Mouse (Mus musculus) stomach, embryonic 15.5 days (tissue): ENCODE measurements around the gene Stim1. TPM values are rescaled to one million over a fixed set of nuclear protein-coding genes. Genes with fewer than 3 reads are reported as not detected.

ENCODE experiments used
- ATAC-seq: fragments of 200-750 bp; cut with Nextera tagmentation; 2 replicates; pipeline ENCODE4 v1.8.0; 2017; ENCODE audit warnings: low read depth, moderate number of reproducible peaks, moderate TSS enrichment; ENCODE audit not compliant: insufficient read depth, low FRiP score
- H3K27ac ChIP-seq: fragments of 300-500 bp; sonication (generic); 2 replicates; pipeline ENCODE4 v1.5.1; 2015; ENCODE audit warnings: mild to moderate bottlenecking, inconsistent platforms
- H3K27me3 ChIP-seq: fragments of 300-500 bp; sonication (generic); replicated peaks from 2 replicates; pipeline ENCODE4 v1.6.1; 2015; ENCODE audit warnings: inconsistent platforms
- H3K36me3 ChIP-seq: fragments of 300-500 bp; sonication (generic); 2 replicates; pipeline ENCODE4 v1.6.1; 2015; ENCODE audit warnings: inconsistent platforms
- H3K4me1 ChIP-seq: fragments of 300-500 bp; sonication (generic); 2 replicates; pipeline ENCODE4 v1.6.1; 2015; ENCODE audit warnings: inconsistent platforms
- H3K4me2 ChIP-seq: fragments of 300-500 bp; sonication (generic); 2 replicates; pipeline ENCODE4 v1.6.1; 2015; ENCODE audit warnings: mild to moderate bottlenecking, inconsistent platforms
- H3K4me3 ChIP-seq: fragments of 300-500 bp; sonication (generic); replicated peaks from 2 replicates; pipeline ENCODE4 v1.5.1; 2015; ENCODE audit warnings: inconsistent platforms
- H3K9ac ChIP-seq: fragments of 300-500 bp; sonication (generic); 2 replicates; pipeline ENCODE4 v1.6.1; 2015; ENCODE audit warnings: inconsistent platforms
- H3K9me3 ChIP-seq: fragments of 300-500 bp; sonication (generic); 2 replicates; pipeline ENCODE4 v1.6.1; 2016; ENCODE audit warnings: inconsistent platforms
- WGBS: fragments of 180-500 bp; shearing (Covaris S2); methylation state at CpG from one replicate; pipeline ENCODE4 v1.1.7; 2015; 5-methylcytosine and 5-hydroxymethylcytosine counted together
- polyA plus RNA-seq: library from polyadenylated mRNA; unstranded; fragments of >200 nt; fragmentation: Nextera tagmentation; extraction: Ambion mirVana; gene quantifications from 2 replicates; pipeline ENCODE4 v1.2.1, GENCODE M21; 2015

Gene Stim1
- polyA plus RNA-seq, 1 experiment from 2014 or later = 26.5 TPM

GRCm38 (mm10) chr7:102312840-102313534 lies 45.4 kb downstream of the Stim1 start:
- no peaks in the 10 kb centered on the region for H3K27me3 ChIP-seq
- H3K9me3 ChIP-seq = no peaks in the 10 kb centered on the region
- no peak overlapping the region for H3K4me3 ChIP-seq
- H3K27ac ChIP-seq = no peak overlapping the region
- H3K9ac ChIP-seq = no peak overlapping the region
- no peaks in the 10 kb centered on the region for H3K4me1 ChIP-seq
- no peaks in the 10 kb centered on the region for H3K36me3 ChIP-seq
- 66% methylated on average over 4 of the region's 4 CpGs for WGBS
- ATAC-seq = no peak
- no peak overlapping the region for H3K4me2 ChIP-seq

GRCm38 (mm10) chr7:102313535-102313863 lies 45.9 kb downstream of the Stim1 start:
- Histone ChIP-seq H3K36me3 (no peaks in the 10 kb centered on the region), H3K27ac (no peak overlapping the region), H3K27me3 (no peaks in the 10 kb centered on the region), H3K9ac (no peak overlapping the region), H3K9me3 (no peaks in the 10 kb centered on the region), H3K4me1 (no peaks in the 10 kb centered on the region), H3K4me3 (no peak overlapping the region), H3K4me2 (no peak overlapping the region)
- no peak for ATAC-seq
- WGBS = 61% methylated on average over 2 of the region's 2 CpGs

GRCm38 (mm10) chr7:102314107-102314506 lies 46.5 kb downstream of the Stim1 start:
- Histone ChIP-seq H3K9me3 (no peaks in the 10 kb centered on the region), H3K27me3 (no peaks in the 10 kb centered on the region), H3K36me3 (no peaks in the 10 kb centered on the region), H3K9ac (no peak overlapping the region), H3K4me3 (no peak overlapping the region), H3K27ac (no peak overlapping the region), H3K4me1 (no peaks in the 10 kb centered on the region), H3K4me2 (no peak overlapping the region)
- 56% methylated on average over 1 of the region's 1 CpGs for WGBS
- ATAC-seq = no peak

- no peaks in the 10 kb centered on the region for H3K9me3 ChIP-seq
- H3K4me2 ChIP-seq = no peak overlapping the region
- no peak overlapping the region for H3K9ac ChIP-seq
- no peak for ATAC-seq
- no peak overlapping the region for H3K4me3 ChIP-seq
- no peaks in the 10 kb centered on the region for H3K4me1 ChIP-seq
- H3K36me3 ChIP-seq = no peaks in the 10 kb centered on the region
- H3K27me3 ChIP-seq = no peaks in the 10 kb centered on the region
- H3K27ac ChIP-seq = no peak overlapping the region
These were observed 47.3 kb downstream of the Stim1 start for GRCm38 (mm10) chr7:102314908-102315307.

GRCm38 (mm10) chr7:102315435-102315834 lies 47.8 kb downstream of the Stim1 start:
- Histone ChIP-seq H3K9ac (no peak overlapping the region), H3K9me3 (no peaks in the 10 kb centered on the region), H3K4me1 (no peaks in the 10 kb centered on the region), H3K36me3 (no peaks in the 10 kb centered on the region), H3K4me3 (no peak overlapping the region), H3K27ac (no peak overlapping the region), H3K27me3 (no peaks in the 10 kb centered on the region), H3K4me2 (no peak overlapping the region)
- WGBS = 55% methylated on average over 7 of the region's 7 CpGs
- no peak for ATAC-seq

GRCm38 (mm10) chr7:102317583-102318168 lies 50.1 kb downstream of the Stim1 start:
- Histone ChIP-seq H3K27ac (no peak overlapping the region), H3K27me3 (no peaks in the 10 kb centered on the region), H3K9ac (no peak overlapping the region), H3K4me3 (no peak overlapping the region), H3K4me1 (no peaks in the 10 kb centered on the region), H3K36me3 (no peaks in the 10 kb centered on the region), H3K4me2 (no peak overlapping the region), H3K9me3 (no peaks in the 10 kb centered on the region)
- WGBS = 70% methylated on average over 3 of the region's 3 CpGs
- no peak for ATAC-seq

GRCm38 (mm10) chr7:102322137-102322536 lies 54.5 kb downstream of the Stim1 start:
- H3K9me3 ChIP-seq = no peaks in the 10 kb centered on the region
- H3K4me3 ChIP-seq = no peak overlapping the region
- no peaks in the 10 kb centered on the region for H3K27me3 ChIP-seq
- 85% methylated on average over 5 of the region's 5 CpGs for WGBS
- H3K4me1 ChIP-seq = no peaks in the 10 kb centered on the region
- H3K27ac ChIP-seq = no peak overlapping the region
- H3K9ac ChIP-seq = no peak overlapping the region
- ATAC-seq = no peak
- H3K36me3 ChIP-seq = no peaks in the 10 kb centered on the region
- H3K4me2 ChIP-seq = no peak overlapping the region

GRCm38 (mm10) chr7:102326323-102326722 lies 58.7 kb downstream of the Stim1 start:
- no peak overlapping the region for H3K27ac ChIP-seq
- H3K9ac ChIP-seq = no peak overlapping the region
- no peaks in the 10 kb centered on the region for H3K36me3 ChIP-seq
- no peaks in the 10 kb centered on the region for H3K4me1 ChIP-seq
- H3K4me2 ChIP-seq = no peak overlapping the region
- no peaks in the 10 kb centered on the region for H3K27me3 ChIP-seq
- H3K4me3 ChIP-seq = no peak overlapping the region
- no peak for ATAC-seq
- H3K9me3 ChIP-seq = no peaks in the 10 kb centered on the region

GRCm38 (mm10) chr7:102330270-102330669 lies 62.7 kb downstream of the Stim1 start:
- no peak for ATAC-seq
- H3K36me3 ChIP-seq = no peaks in the 10 kb centered on the region
- H3K27ac ChIP-seq = no peak overlapping the region
- H3K4me3 ChIP-seq = no peak overlapping the region
- no peaks in the 10 kb centered on the region for H3K4me1 ChIP-seq
- no peak overlapping the region for H3K9ac ChIP-seq
- H3K9me3 ChIP-seq = no peaks in the 10 kb centered on the region
- H3K4me2 ChIP-seq = no peak overlapping the region
- 90% methylated on average over 5 of the region's 5 CpGs for WGBS
- no peaks in the 10 kb centered on the region for H3K27me3 ChIP-seq

- Histone ChIP-seq H3K27ac (no peak overlapping the region), H3K36me3 (no peaks in the 10 kb centered on the region), H3K9ac (no peak overlapping the region), H3K9me3 (no peaks in the 10 kb centered on the region), H3K27me3 (no peaks in the 10 kb centered on the region), H3K4me3 (no peak overlapping the region), H3K4me2 (no peak overlapping the region), H3K4me1 (no peaks in the 10 kb centered on the region)
- 60% methylated on average over 3 of the region's 3 CpGs for WGBS
- no peak for ATAC-seq
These were observed 63.9 kb downstream of the Stim1 start for GRCm38 (mm10) chr7:102331476-102331875.

- H3K27ac ChIP-seq = peak overlapping the region; percentile 54; the same call in 1 of the 2 replicates
- ATAC-seq = no peak
- no peak overlapping the region for H3K4me3 ChIP-seq
- H3K4me2 ChIP-seq = no peak overlapping the region
- H3K27me3 ChIP-seq = no peaks in the 10 kb centered on the region
- H3K9ac ChIP-seq = no peak overlapping the region
- 41% methylated on average over 4 of the region's 4 CpGs for WGBS
- no peaks in the 10 kb centered on the region for H3K4me1 ChIP-seq
- no peaks in the 10 kb centered on the region for H3K9me3 ChIP-seq
- no peaks in the 10 kb centered on the region for H3K36me3 ChIP-seq
These were observed 66.1 kb downstream of the Stim1 start for GRCm38 (mm10) chr7:102333741-102334140.

- Histone ChIP-seq H3K4me2 (no peak overlapping the region), H3K27ac (no peak overlapping the region), H3K27me3 (no peaks in the 10 kb centered on the region), H3K36me3 (no peaks in the 10 kb centered on the region), H3K4me3 (no peak overlapping the region), H3K4me1 (no peaks in the 10 kb centered on the region), H3K9me3 (no peaks in the 10 kb centered on the region), H3K9ac (no peak overlapping the region)
- ATAC-seq = no peak
- 88% methylated on average over 5 of the region's 5 CpGs for WGBS
These were observed 69.7 kb downstream of the Stim1 start for GRCm38 (mm10) chr7:102337326-102337725.

- H3K9me3 ChIP-seq = no peaks in the 10 kb centered on the region
- no peak overlapping the region for H3K9ac ChIP-seq
- peak overlapping the region; percentile 6; the same call in 1 of the 2 replicates for H3K27ac ChIP-seq
- H3K4me2 ChIP-seq = no peak overlapping the region
- no peaks in the 10 kb centered on the region for H3K27me3 ChIP-seq
- no peaks in the 10 kb centered on the region for H3K36me3 ChIP-seq
- no peak for ATAC-seq
- no peaks in the 10 kb centered on the region for H3K4me1 ChIP-seq
- 23% methylated on average over 3 of the region's 3 CpGs for WGBS
- H3K4me3 ChIP-seq = no peak overlapping the region
These were observed 70.3 kb downstream of the Stim1 start for GRCm38 (mm10) chr7:102337898-102338297.
